Mouse (Mus musculus) ES-E14 (cell line): ENCODE measurements around the gene Gm29427.

Experiments
- CHD2 ChIP-seq: IDR thresholded peaks from 2 replicates; pipeline ENCODE4 v1.6.1; 2014; ENCODE audit warnings: mild to moderate bottlenecking, low read depth, low read length, inconsistent platforms
- HCFC1 ChIP-seq: IDR thresholded peaks from 2 replicates; pipeline ENCODE4 v1.6.1; 2012; ENCODE audit warnings: low read length, inconsistent platforms, borderline replicate concordance; ENCODE audit not compliant: insufficient read depth
- MAFK ChIP-seq: IDR thresholded peaks from 2 replicates; pipeline ENCODE4 v1.6.1; 2014; ENCODE audit warnings: mild to moderate bottlenecking, low read depth, low read length, inconsistent platforms; ENCODE audit not compliant: insufficient read depth
- ZC3H11A ChIP-seq: IDR thresholded peaks from 2 replicates; pipeline ENCODE4 v1.6.1; 2012; ENCODE audit warnings: low read depth, mild to moderate bottlenecking, inconsistent platforms, low read length, borderline replicate concordance
- ZNF384 ChIP-seq: IDR thresholded peaks from 2 replicates; pipeline ENCODE4 v1.6.1; 2012; ENCODE audit warnings: low read depth, low read length, inconsistent platforms

GRCm38 (mm10) chr1:130731741-130732337, 16.2 kb upstream of the Gm29427 start, which contains the start of gene AA986860:
- TF ChIP-seq CHD2, result no peak
- TF ChIP-seq MAFK, result no peak
- no peak for TF ChIP-seq ZC3H11A
- TF ChIP-seq ZNF384, result no peak
- TF ChIP-seq HCFC1, result no peak
